Mouse (Mus musculus) hindbrain, embryonic 12.5 days (tissue): ENCODE measurements around the gene Rbfox3. TPM values are rescaled to one million over a fixed set of nuclear protein-coding genes. Genes with fewer than 3 reads are reported as not detected.
A peak's percentile ranks its signal among the peaks of the same experiment; 100 is the strongest.

Source experiments
- ATAC-seq: fragments of 200-750 bp; cut with Nextera tagmentation; 2 replicates; pipeline ENCODE4 v1.8.0; 2017; ENCODE audit warnings: moderate TSS enrichment; ENCODE audit not compliant: low FRiP score
- H3K27ac ChIP-seq: fragments of 300-500 bp; sonication (generic); 2 replicates; pipeline ENCODE4 v1.5.1; 2016; ENCODE audit warnings: mild to moderate bottlenecking
- H3K27me3 ChIP-seq: fragments of 300-500 bp; sonication (generic); 2 replicates; pipeline ENCODE4 v1.6.1; 2016; ENCODE audit warnings: mild to moderate bottlenecking
- H3K36me3 ChIP-seq: fragments of 300-500 bp; sonication (generic); 2 replicates; pipeline ENCODE4 v1.6.1; 2016; ENCODE audit warnings: mild to moderate bottlenecking
- H3K4me1 ChIP-seq: fragments of 300-500 bp; sonication (generic); 2 replicates; pipeline ENCODE4 v1.6.1; 2016
- H3K4me2 ChIP-seq: fragments of 300-500 bp; sonication (generic); replicated peaks from 2 replicates; pipeline ENCODE4 v1.6.1; 2016; ENCODE audit warnings: mild to moderate bottlenecking
- H3K4me3 ChIP-seq: fragments of 300-500 bp; sonication (generic); 2 replicates; pipeline ENCODE4 v1.5.1; 2016; ENCODE audit warnings: mild to moderate bottlenecking
- H3K9ac ChIP-seq: fragments of 300-500 bp; sonication (generic); 2 replicates; pipeline ENCODE4 v1.6.1; 2016; ENCODE audit warnings: mild to moderate bottlenecking, moderate library complexity
- H3K9me3 ChIP-seq: fragments of 300-500 bp; sonication (generic); replicated peaks from 2 replicates; pipeline ENCODE4 v1.6.1; 2016; ENCODE audit warnings: mild to moderate bottlenecking
- WGBS: fragments of 180-500 bp; shearing (Covaris S2); methylation state at CpG from one replicate; pipeline ENCODE4 v1.1.7; 2016; 5-methylcytosine and 5-hydroxymethylcytosine counted together
- polyA plus RNA-seq: library from polyadenylated mRNA; unstranded; fragments of >200 nt; fragmentation: Nextera tagmentation; extraction: Ambion mirVana; gene quantifications from 2 replicates; pipeline ENCODE4 v1.2.1, GENCODE M21; 2016

Rbfox3 gene
- polyA plus RNA-seq, 1 experiment from 2014 or later, result 26.5 TPM

DNA sequence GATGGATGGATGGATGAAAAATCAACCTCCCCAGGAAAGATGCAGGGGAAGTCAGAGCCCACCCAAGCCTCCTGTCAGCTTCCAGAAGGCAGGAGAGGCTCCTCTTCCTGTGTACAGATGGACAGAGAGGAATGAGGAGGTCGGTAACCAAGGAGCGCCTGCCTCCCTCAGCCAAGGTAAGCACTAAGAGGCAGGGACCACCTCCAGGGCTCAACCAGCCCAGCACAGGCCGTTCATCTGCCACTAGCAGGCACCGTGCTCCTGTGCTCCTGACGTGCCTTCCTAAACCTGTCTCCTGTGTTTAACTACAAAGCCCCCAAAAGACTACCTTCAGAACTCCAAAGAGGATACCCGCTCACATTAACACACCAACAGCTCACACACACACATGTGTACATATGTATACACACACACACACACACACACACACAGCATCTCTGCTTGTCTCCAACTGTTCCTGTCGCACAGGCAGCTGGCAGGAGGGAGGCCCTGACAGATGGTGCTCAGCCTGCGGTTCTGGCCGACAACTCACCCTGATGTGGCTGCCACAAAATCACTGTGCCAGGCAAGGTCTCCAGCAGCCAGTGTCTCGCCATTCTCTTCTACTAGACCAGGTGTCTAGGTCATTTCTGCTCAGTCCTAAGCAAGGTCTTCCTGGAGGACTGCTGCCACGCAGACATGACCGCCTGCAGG lies 151.0 kb downstream of the Rbfox3 start:
- no peak for ATAC-seq
- Histone ChIP-seq H3K27me3 (no peaks in the 10 kb centered on the region), H3K27ac (peak overlapping the region; percentile 30; the same call in 1 of the 2 replicates), H3K9ac (no peak overlapping the region), H3K9me3 (no peaks in the 10 kb centered on the region), H3K4me3 (no peak overlapping the region), H3K4me2 (no peak overlapping the region), H3K36me3 (no peaks in the 10 kb centered on the region), H3K4me1 (peaks cover 21% of the 10 kb centered on the region)
- whole genome bisulfite sequencing, result 74% methylated on average over 12 of the region's 12 CpGs

- Histone ChIP-seq H3K4me3 (no peak overlapping the region), H3K27ac (no peak overlapping the region), H3K9ac (no peak overlapping the region), H3K4me1 (peaks cover 30% of the 10 kb centered on the region), H3K27me3 (no peaks in the 10 kb centered on the region), H3K9me3 (no peaks in the 10 kb centered on the region), H3K36me3 (no peaks in the 10 kb centered on the region), H3K4me2 (no peak overlapping the region)
- 91% methylated on average over 8 of the region's 8 CpGs for WGBS
- ATAC-seq, result no peak
These were observed 152.2 kb downstream of the Rbfox3 start for GRCm38 (mm10) chr11:118759228-118759627.

GRCm38 (mm10) chr11:118758277-118758990 lies 153.0 kb downstream of the Rbfox3 start:
- Histone ChIP-seq H3K9me3 (no peaks in the 10 kb centered on the region), H3K9ac (no peak overlapping the region), H3K4me1 (peaks cover 36% of the 10 kb centered on the region), H3K27ac (no peak overlapping the region), H3K36me3 (no peaks in the 10 kb centered on the region), H3K4me3 (no peak overlapping the region), H3K4me2 (no peak overlapping the region), H3K27me3 (no peaks in the 10 kb centered on the region)
- ATAC-seq, result no peak
- 87% methylated on average over 10 of the region's 10 CpGs for WGBS

GRCm38 (mm10) chr11:118757488-118757887 lies 153.9 kb downstream of the Rbfox3 start:
- Histone ChIP-seq H3K36me3 (no peaks in the 10 kb centered on the region), H3K4me1 (peaks cover 42% of the 10 kb centered on the region), H3K4me2 (no peak overlapping the region), H3K27ac (no peak overlapping the region), H3K9me3 (no peaks in the 10 kb centered on the region), H3K9ac (no peak overlapping the region), H3K4me3 (no peak overlapping the region), H3K27me3 (no peaks in the 10 kb centered on the region)
- no peak for ATAC-seq
- 75% methylated on average over 1 of the region's 1 CpGs for WGBS

- 79% methylated on average over 17 of the region's 17 CpGs for WGBS
- Histone ChIP-seq H3K9ac (peak overlapping the region; percentile 14; the same call in 1 of the 2 replicates), H3K36me3 (no peaks in the 10 kb centered on the region), H3K4me3 (no peak overlapping the region), H3K4me2 (no peak overlapping the region), H3K27ac (peak overlapping the region; percentile 44; the same call in 1 of the 2 replicates), H3K27me3 (no peaks in the 10 kb centered on the region), H3K9me3 (no peaks in the 10 kb centered on the region), H3K4me1 (peaks cover 49% of the 10 kb centered on the region)
- no peak for ATAC-seq
These were observed 156.4 kb downstream of the Rbfox3 start for GRCm38 (mm10) chr11:118755003-118755402.

GRCm38 (mm10) chr11:118754535-118754934 lies 156.9 kb downstream of the Rbfox3 start:
- ATAC-seq, result no peak
- Histone ChIP-seq H3K4me1 (peaks cover 46% of the 10 kb centered on the region), H3K4me2 (no peak overlapping the region), H3K9me3 (no peaks in the 10 kb centered on the region), H3K27ac (peak overlapping the region; percentile 44), H3K4me3 (no peak overlapping the region), H3K27me3 (no peaks in the 10 kb centered on the region), H3K9ac (no peak overlapping the region), H3K36me3 (no peaks in the 10 kb centered on the region)
- WGBS, result 58% methylated on average over 4 of the region's 4 CpGs

GRCm38 (mm10) chr11:118751879-118752616 lies 159.3 kb downstream of the Rbfox3 start:
- H3K9ac ChIP-seq, result no peak overlapping the region
- 57% methylated on average over 7 of the region's 7 CpGs for WGBS
- no peak overlapping the region for H3K4me2 ChIP-seq
- no peaks in the 10 kb centered on the region for H3K27me3 ChIP-seq
- peaks cover 50% of the 10 kb centered on the region for H3K4me1 ChIP-seq
- H3K36me3 ChIP-seq, result no peaks in the 10 kb centered on the region
- ATAC-seq, result peak; percentile 55; the same call in 1 of the 2 replicates
- H3K9me3 ChIP-seq, result no peaks in the 10 kb centered on the region
- no peak overlapping the region for H3K4me3 ChIP-seq
- peak overlapping the region; percentile 40 for H3K27ac ChIP-seq

DNA sequence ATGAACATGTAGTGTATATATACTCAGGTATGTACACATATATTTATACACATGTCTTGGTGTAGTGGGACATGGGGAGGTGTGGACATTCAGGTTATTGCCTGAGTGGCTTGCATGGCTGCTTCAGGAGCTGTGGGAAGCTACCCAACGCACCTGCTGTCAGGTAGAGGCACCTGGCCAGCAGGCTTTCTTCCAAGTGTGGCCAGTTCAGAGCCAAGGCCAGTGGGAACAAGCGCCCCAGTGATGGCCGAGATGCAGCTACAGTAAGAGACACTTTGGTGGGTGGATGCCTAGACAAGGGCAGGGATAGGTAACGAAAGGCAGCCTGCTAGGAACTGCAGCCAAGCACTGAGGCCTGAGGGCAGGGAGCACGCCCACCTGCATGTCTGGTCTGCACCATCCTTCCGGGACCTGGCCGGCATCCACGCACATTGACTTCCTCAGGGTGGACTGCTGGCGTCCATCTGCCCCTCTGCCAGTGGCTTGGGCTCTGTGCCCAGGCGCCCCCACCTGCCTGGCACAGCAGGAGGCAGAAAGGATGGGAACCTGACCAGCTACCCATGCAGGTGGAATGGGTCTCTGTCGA lies 160.6 kb downstream of the Rbfox3 start:
- no peak overlapping the region for H3K9ac ChIP-seq
- no peak for ATAC-seq
- H3K4me3 ChIP-seq, result no peak overlapping the region
- 84% methylated on average over 11 of the region's 11 CpGs for WGBS
- peaks cover 56% of the 10 kb centered on the region for H3K4me1 ChIP-seq
- H3K27me3 ChIP-seq, result no peaks in the 10 kb centered on the region
- H3K27ac ChIP-seq, result 0 out of 2 replicates have a peak overlapping the region, but pooled peaks have one; percentile 23
- no peaks in the 10 kb centered on the region for H3K36me3 ChIP-seq
- H3K4me2 ChIP-seq, result no peak overlapping the region
- no peaks in the 10 kb centered on the region for H3K9me3 ChIP-seq

GRCm38 (mm10) chr11:118749541-118749940 lies 161.9 kb downstream of the Rbfox3 start:
- Histone ChIP-seq H3K4me1 (peaks cover 56% of the 10 kb centered on the region), H3K4me3 (no peak overlapping the region), H3K36me3 (no peaks in the 10 kb centered on the region), H3K27me3 (0 out of 2 replicates have a peak, but pooled peaks cover 3% of the 10 kb centered on the region), H3K9me3 (no peaks in the 10 kb centered on the region), H3K4me2 (no peak overlapping the region), H3K27ac (no peak overlapping the region), H3K9ac (no peak overlapping the region)
- 89% methylated on average over 1 of the region's 1 CpGs for WGBS
- ATAC-seq, result no peak

DNA sequence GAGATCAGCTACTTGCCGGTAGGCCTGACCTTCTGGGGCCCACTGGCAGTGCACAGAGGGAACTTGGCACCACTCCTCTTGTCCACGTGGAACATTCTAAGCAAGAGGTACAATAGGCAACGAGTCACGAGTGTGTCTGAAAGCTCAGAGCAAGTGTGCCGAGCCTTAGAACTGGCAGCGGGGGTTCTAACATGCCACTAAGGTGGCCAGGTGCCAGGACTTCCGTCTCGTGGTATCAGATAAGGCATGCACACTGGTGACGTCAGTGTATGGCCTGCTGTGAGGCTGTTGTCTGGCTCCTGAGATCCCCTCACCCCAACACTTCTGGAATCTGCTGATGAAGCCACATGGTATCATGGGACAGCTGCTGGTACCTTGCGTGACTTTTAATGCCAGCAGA lies 162.8 kb downstream of the Rbfox3 start:
- WGBS, result 64% methylated on average over 10 of the region's 10 CpGs
- peaks cover 54% of the 10 kb centered on the region for H3K4me1 ChIP-seq
- no peak overlapping the region for H3K9ac ChIP-seq
- H3K36me3 ChIP-seq, result no peaks in the 10 kb centered on the region
- no peak overlapping the region for H3K27ac ChIP-seq
- no peak overlapping the region for H3K4me2 ChIP-seq
- no peak for ATAC-seq
- no peaks in the 10 kb centered on the region for H3K9me3 ChIP-seq
- H3K4me3 ChIP-seq, result no peak overlapping the region
- peaks cover 9% of the 10 kb centered on the region for H3K27me3 ChIP-seq

DNA sequence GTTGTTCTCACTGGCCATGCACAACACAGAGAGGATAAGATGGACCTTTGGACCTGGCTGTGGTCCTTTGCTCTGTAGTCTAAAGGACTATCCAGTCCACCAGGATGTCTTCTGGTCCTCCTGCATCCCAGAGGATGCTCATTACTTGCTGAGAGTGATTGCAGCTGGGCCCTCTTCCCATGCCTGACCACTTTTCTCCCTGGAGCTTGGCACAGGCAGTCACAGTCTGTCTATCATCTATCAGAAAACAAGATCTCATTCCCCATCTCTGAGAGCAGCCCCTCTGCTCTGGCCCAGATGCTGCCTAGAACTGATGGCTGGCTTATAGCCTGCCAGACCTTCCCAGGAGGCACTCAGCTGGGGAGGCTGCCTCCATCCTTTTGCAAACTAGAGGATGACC lies 166.1 kb downstream of the Rbfox3 start:
- H3K36me3 ChIP-seq, result no peaks in the 10 kb centered on the region
- no peak overlapping the region for H3K4me3 ChIP-seq
- H3K4me2 ChIP-seq, result peak overlapping the region; percentile 43
- peak overlapping the region; percentile 89 for H3K27ac ChIP-seq
- no peaks in the 10 kb centered on the region for H3K9me3 ChIP-seq
- H3K9ac ChIP-seq, result no peak overlapping the region
- peaks cover 44% of the 10 kb centered on the region for H3K4me1 ChIP-seq
- ATAC-seq, result peak; percentile 53
- H3K27me3 ChIP-seq, result peaks cover 16% of the 10 kb centered on the region

- peak overlapping the region; percentile 43 for H3K4me2 ChIP-seq
- no peaks in the 10 kb centered on the region for H3K36me3 ChIP-seq
- peaks cover 16% of the 10 kb centered on the region for H3K27me3 ChIP-seq
- peak overlapping the region; percentile 10; the same call in 1 of the 2 replicates for H3K4me3 ChIP-seq
- peak; percentile 76 for ATAC-seq
- no peaks in the 10 kb centered on the region for H3K9me3 ChIP-seq
- 2% methylated on average over 15 of the region's 15 CpGs for WGBS
- H3K9ac ChIP-seq, result no peak overlapping the region
- peaks cover 49% of the 10 kb centered on the region for H3K4me1 ChIP-seq
- H3K27ac ChIP-seq, result peak overlapping the region; percentile 89
These were observed 166.6 kb downstream of the Rbfox3 start for GRCm38 (mm10) chr11:118744782-118745181.
